Mouse (Mus musculus) CD4-positive naive resting alpha-beta T cell, adult 57 days (primary cell): ENCODE measurements around the gene Rplp0. TPM values are rescaled to one million over a fixed set of nuclear protein-coding genes. Genes with fewer than 3 reads are reported as not detected.

ENCODE experiments used
- total RNA-seq: library from RNA; stranded (reverse); gene quantifications from one replicate; pipeline ENCODE4 v1.2.4, GENCODE M21; 2023

Gene Rplp0
- 2,629 TPM for total RNA-seq

GRCm38 (mm10) chr5:115559237-115560101 lies at the start of gene Rplp0:
TSS of gene Rplp0 (plus strand) at chr5:115559467.

GRCm38 (mm10) chr5:115564737-115565393 lies 5.6 kb downstream of the Rplp0 start, which contains the start of gene Gcn1l1:
TSS of gene Gcn1l1 (plus strand) at chr5:115565254.

Other genes starting within 250 kb of the Rplp0 start
- gene Srsf9, start 232.3 kb upstream of the Rplp0 start, total RNA-seq = 35.0 TPM
- 5.1 TPM for gene Gatc, start 218.3 kb upstream of the Rplp0 start, total RNA-seq
- 20.5 TPM for gene Triap1, start 218.2 kb upstream of the Rplp0 start, total RNA-seq
- gene Cox6a1, start 210.5 kb upstream of the Rplp0 start, total RNA-seq = 220 TPM
- not detected for gene Msi1, start 129.9 kb upstream of the Rplp0 start, total RNA-seq
- gene Pla2g1b, start 93.2 kb upstream of the Rplp0 start, total RNA-seq = not detected
- gene Sirt4, start 74.7 kb upstream of the Rplp0 start, total RNA-seq = 11.7 TPM
- 58.9 TPM for gene Pxn, start 52.8 kb upstream of the Rplp0 start, total RNA-seq
- gene Gcn1l1, start 5.8 kb downstream of the Rplp0 start, total RNA-seq = 113 TPM
- gene Rab35, start 72.4 kb downstream of the Rplp0 start, total RNA-seq = 72.9 TPM
- 108 TPM for gene Bicdl1, start 172.2 kb downstream of the Rplp0 start, total RNA-seq